Mouse (Mus musculus) stomach, embryonic 15.5 days (tissue): ENCODE measurements around the gene Ctrl. TPM values are rescaled to one million over a fixed set of nuclear protein-coding genes. Genes with fewer than 3 reads are reported as not detected.

Experiments
- ATAC-seq: fragments of 200-750 bp; cut with Nextera tagmentation; 2 replicates; pipeline ENCODE4 v1.8.0; 2017; ENCODE audit warnings: low read depth, moderate number of reproducible peaks, moderate TSS enrichment; ENCODE audit not compliant: insufficient read depth, low FRiP score
- H3K27ac ChIP-seq: fragments of 300-500 bp; sonication (generic); 2 replicates; pipeline ENCODE4 v1.5.1; 2015; ENCODE audit warnings: mild to moderate bottlenecking, inconsistent platforms
- H3K27me3 ChIP-seq: fragments of 300-500 bp; sonication (generic); replicated peaks from 2 replicates; pipeline ENCODE4 v1.6.1; 2015; ENCODE audit warnings: inconsistent platforms
- H3K36me3 ChIP-seq: fragments of 300-500 bp; sonication (generic); 2 replicates; pipeline ENCODE4 v1.6.1; 2015; ENCODE audit warnings: inconsistent platforms
- H3K4me1 ChIP-seq: fragments of 300-500 bp; sonication (generic); 2 replicates; pipeline ENCODE4 v1.6.1; 2015; ENCODE audit warnings: inconsistent platforms
- H3K4me2 ChIP-seq: fragments of 300-500 bp; sonication (generic); 2 replicates; pipeline ENCODE4 v1.6.1; 2015; ENCODE audit warnings: mild to moderate bottlenecking, inconsistent platforms
- H3K4me3 ChIP-seq: fragments of 300-500 bp; sonication (generic); replicated peaks from 2 replicates; pipeline ENCODE4 v1.5.1; 2015; ENCODE audit warnings: inconsistent platforms
- H3K9ac ChIP-seq: fragments of 300-500 bp; sonication (generic); 2 replicates; pipeline ENCODE4 v1.6.1; 2015; ENCODE audit warnings: inconsistent platforms
- H3K9me3 ChIP-seq: fragments of 300-500 bp; sonication (generic); 2 replicates; pipeline ENCODE4 v1.6.1; 2016; ENCODE audit warnings: inconsistent platforms
- WGBS: fragments of 180-500 bp; shearing (Covaris S2); methylation state at CpG from one replicate; pipeline ENCODE4 v1.1.7; 2015; 5-methylcytosine and 5-hydroxymethylcytosine counted together
- polyA plus RNA-seq: library from polyadenylated mRNA; unstranded; fragments of >200 nt; fragmentation: Nextera tagmentation; extraction: Ambion mirVana; gene quantifications from 2 replicates; pipeline ENCODE4 v1.2.1, GENCODE M21; 2015

Gene Ctrl
- polyA plus RNA-seq, 1 experiment from 2014 or later, result 3.8 TPM

- no peaks in the 10 kb centered on the region for H3K9me3 ChIP-seq
- H3K4me2 ChIP-seq, result peak overlapping the region; percentile 93
- WGBS, result 2% methylated on average over 30 of the region's 30 CpGs
- H3K27me3 ChIP-seq, result no peaks in the 10 kb centered on the region
- peaks cover 16% of the 10 kb centered on the region for H3K4me1 ChIP-seq
- peak overlapping the region; percentile 76 for H3K9ac ChIP-seq
- peak overlapping the region; percentile 87 for H3K27ac ChIP-seq
- H3K36me3 ChIP-seq, result 0 out of 2 replicates have a peak, but pooled peaks cover 5% of the 10 kb centered on the region
- peak; percentile 87 for ATAC-seq
- peak overlapping the region; percentile 96 for H3K4me3 ChIP-seq
Measured at GRCm38 (mm10) chr8:105936866-105937475, 3.3 kb upstream of the Ctrl start.

- peak overlapping the region; percentile 87; the same call in 1 of the 2 replicates for H3K27ac ChIP-seq
- H3K27me3 ChIP-seq, result no peaks in the 10 kb centered on the region
- H3K9ac ChIP-seq, result 0 out of 2 replicates have a peak overlapping the region, but pooled peaks have one; percentile 19
- H3K36me3 ChIP-seq, result no peaks in the 10 kb centered on the region
- H3K9me3 ChIP-seq, result no peaks in the 10 kb centered on the region
- peak overlapping the region; percentile 96 for H3K4me3 ChIP-seq
- no peak for ATAC-seq
- peaks cover 16% of the 10 kb centered on the region for H3K4me1 ChIP-seq
- WGBS, result 26% methylated on average over 7 of the region's 7 CpGs
- H3K4me2 ChIP-seq, result peak overlapping the region; percentile 93
Measured at GRCm38 (mm10) chr8:105935863-105936603, 2.4 kb upstream of the Ctrl start.

- Histone ChIP-seq H3K9ac (no peak overlapping the region), H3K4me1 (peaks cover 16% of the 10 kb centered on the region), H3K4me3 (no peak overlapping the region), H3K4me2 (no peak overlapping the region), H3K27me3 (no peaks in the 10 kb centered on the region), H3K9me3 (no peaks in the 10 kb centered on the region), H3K36me3 (peaks cover 4% of the 10 kb centered on the region; the same call in 1 of the 2 replicates), H3K27ac (no peak overlapping the region)
- no peak for ATAC-seq
- 72% methylated on average over 6 of the region's 6 CpGs for WGBS
Measured at GRCm38 (mm10) chr8:105935105-105935504, 1.4 kb upstream of the Ctrl start.

- H3K4me3 ChIP-seq, result no peak overlapping the region
- H3K9me3 ChIP-seq, result no peaks in the 10 kb centered on the region
- ATAC-seq, result no peak
- H3K27me3 ChIP-seq, result no peaks in the 10 kb centered on the region
- peaks cover 13% of the 10 kb centered on the region; the same call in 1 of the 2 replicates for H3K36me3 ChIP-seq
- no peak overlapping the region for H3K4me2 ChIP-seq
- 87% methylated on average over 11 of the region's 11 CpGs for WGBS
- peaks cover 8% of the 10 kb centered on the region; the same call in 1 of the 2 replicates for H3K4me1 ChIP-seq
- H3K9ac ChIP-seq, result no peak overlapping the region
- H3K27ac ChIP-seq, result no peak overlapping the region
Measured at GRCm38 (mm10) chr8:105932525-105932924, 1.1 kb downstream of the Ctrl start.

- peaks cover 4% of the 10 kb centered on the region; the same call in 1 of the 2 replicates for H3K4me1 ChIP-seq
- H3K27me3 ChIP-seq, result no peaks in the 10 kb centered on the region
- H3K4me3 ChIP-seq, result no peak overlapping the region
- no peaks in the 10 kb centered on the region for H3K9me3 ChIP-seq
- H3K4me2 ChIP-seq, result no peak overlapping the region
- no peak for ATAC-seq
- H3K27ac ChIP-seq, result no peak overlapping the region
- peaks cover 13% of the 10 kb centered on the region; the same call in 1 of the 2 replicates for H3K36me3 ChIP-seq
- 92% methylated on average over 3 of the region's 3 CpGs for WGBS
- H3K9ac ChIP-seq, result no peak overlapping the region
Measured at GRCm38 (mm10) chr8:105931271-105931670, 2.4 kb downstream of the Ctrl start.

GRCm38 (mm10) chr8:105930602-105931001, 3.1 kb downstream of the Ctrl start:
- Histone ChIP-seq H3K36me3 (peaks cover 13% of the 10 kb centered on the region; the same call in 1 of the 2 replicates), H3K9ac (no peak overlapping the region), H3K4me1 (peaks cover under 1% of the 10 kb centered on the region; the same call in 1 of the 2 replicates), H3K4me2 (no peak overlapping the region), H3K4me3 (no peak overlapping the region), H3K27me3 (no peaks in the 10 kb centered on the region), H3K9me3 (no peaks in the 10 kb centered on the region), H3K27ac (no peak overlapping the region)
- WGBS, result 21% methylated on average over 8 of the region's 8 CpGs
- 0 out of 2 replicates have a peak, but pooled peaks have one; percentile 19 for ATAC-seq

GRCm38 (mm10) chr8:105925123-105925522, 8.5 kb downstream of the Ctrl start:
- Histone ChIP-seq H3K4me1 (no peaks in the 10 kb centered on the region), H3K4me3 (no peak overlapping the region), H3K36me3 (peaks cover 9% of the 10 kb centered on the region), H3K9ac (no peak overlapping the region), H3K9me3 (no peaks in the 10 kb centered on the region), H3K27me3 (no peaks in the 10 kb centered on the region), H3K27ac (no peak overlapping the region), H3K4me2 (no peak overlapping the region)
- WGBS, result 61% methylated on average over 3 of the region's 3 CpGs
- no peak for ATAC-seq

- ATAC-seq, result no peak
- H3K27ac ChIP-seq, result no peak overlapping the region
- H3K4me1 ChIP-seq, result no peaks in the 10 kb centered on the region
- WGBS, result 79% methylated on average over 3 of the region's 3 CpGs
- H3K27me3 ChIP-seq, result no peaks in the 10 kb centered on the region
- H3K4me2 ChIP-seq, result no peak overlapping the region
- H3K4me3 ChIP-seq, result no peak overlapping the region
- H3K9me3 ChIP-seq, result no peaks in the 10 kb centered on the region
- H3K9ac ChIP-seq, result no peak overlapping the region
- no peaks in the 10 kb centered on the region; the same call in none of the 2 replicates for H3K36me3 ChIP-seq
Measured at GRCm38 (mm10) chr8:105919390-105919789, 14.3 kb downstream of the Ctrl start.

GRCm38 (mm10) chr8:105900941-105901616, 32.6 kb downstream of the Ctrl start:
- 29% methylated on average over 16 of the region's 16 CpGs for WGBS
- peak overlapping the region; percentile 99 for H3K4me3 ChIP-seq
- H3K36me3 ChIP-seq, result no peaks in the 10 kb centered on the region
- no peaks in the 10 kb centered on the region for H3K9me3 ChIP-seq
- peak overlapping the region; percentile 99 for H3K9ac ChIP-seq
- no peaks in the 10 kb centered on the region for H3K27me3 ChIP-seq
- ATAC-seq, result no peak
- H3K27ac ChIP-seq, result peak overlapping the region; percentile 92
- H3K4me1 ChIP-seq, result peaks cover 9% of the 10 kb centered on the region
- H3K4me2 ChIP-seq, result peak overlapping the region; percentile 82

- H3K27ac ChIP-seq, result peak within 1 kb of the TSS; percentile 92
- peak within 1 kb of the TSS; percentile 82 for H3K4me2 ChIP-seq
- no peaks in the 10 kb centered on the region for H3K36me3 ChIP-seq
- no peaks in the 10 kb centered on the region for H3K9me3 ChIP-seq
- peak within 1 kb of the TSS; percentile 99 for H3K4me3 ChIP-seq
- H3K27me3 ChIP-seq, result no peaks in the 10 kb centered on the region
- ATAC-seq, result peak; percentile 96
- H3K9ac ChIP-seq, result peak within 1 kb of the TSS; percentile 99
- peaks cover 9% of the 10 kb centered on the region for H3K4me1 ChIP-seq
- under 1% methylated on average over 67 of the region's 68 CpGs for WGBS
Measured at GRCm38 (mm10) chr8:105900180-105900940, 33.3 kb downstream of the Ctrl start, which contains the start of gene Pskh1. TSS of gene Pskh1 (plus strand) at chr8:105900441.

GRCm38 (mm10) chr8:105897801-105898480, 35.7 kb downstream of the Ctrl start:
- Histone ChIP-seq H3K9me3 (no peaks in the 10 kb centered on the region), H3K27ac (no peak overlapping the region), H3K4me3 (no peak overlapping the region), H3K27me3 (no peaks in the 10 kb centered on the region), H3K9ac (no peak overlapping the region), H3K36me3 (0 out of 2 replicates have a peak, but pooled peaks cover 3% of the 10 kb centered on the region), H3K4me2 (no peak overlapping the region), H3K4me1 (peaks cover 12% of the 10 kb centered on the region)
- 78% methylated on average over 9 of the region's 9 CpGs for WGBS
- ATAC-seq, result no peak
